Mouse (Mus musculus): ENCODE data around the gene Galr3. TPM values are rescaled to one million over a fixed set of nuclear protein-coding genes. Genes with fewer than 3 reads are reported as not detected.

Galr3 gene
- polyA plus RNA-seq (2012; ENCODE audit: low replicate concordance), result 0.38 and 1.2 TPM in 2 replicates

DNA sequence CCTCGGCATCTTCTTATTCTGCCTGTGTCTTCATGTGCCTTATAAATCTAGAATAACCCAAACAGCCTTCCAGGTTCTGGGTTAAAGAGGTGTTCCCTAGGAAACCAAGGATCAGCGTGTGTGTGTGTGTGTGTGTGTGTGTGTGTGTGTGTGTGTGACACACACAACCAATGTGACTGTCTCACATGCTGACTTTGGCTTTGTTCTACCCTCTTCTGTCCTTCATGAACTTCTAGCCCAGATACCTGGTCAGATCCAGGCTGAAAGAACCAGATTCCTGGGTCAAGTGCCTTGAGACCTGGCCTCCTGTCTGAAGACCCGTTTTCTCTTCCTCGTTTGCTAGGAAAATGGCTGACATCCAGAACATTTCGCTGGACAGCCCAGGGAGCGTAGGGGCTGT lies at the start of gene Galr3:
Gene Galr3, plus strand, starts transcription at position 301 of the 400 bp plus-strand sequence.

DNA sequence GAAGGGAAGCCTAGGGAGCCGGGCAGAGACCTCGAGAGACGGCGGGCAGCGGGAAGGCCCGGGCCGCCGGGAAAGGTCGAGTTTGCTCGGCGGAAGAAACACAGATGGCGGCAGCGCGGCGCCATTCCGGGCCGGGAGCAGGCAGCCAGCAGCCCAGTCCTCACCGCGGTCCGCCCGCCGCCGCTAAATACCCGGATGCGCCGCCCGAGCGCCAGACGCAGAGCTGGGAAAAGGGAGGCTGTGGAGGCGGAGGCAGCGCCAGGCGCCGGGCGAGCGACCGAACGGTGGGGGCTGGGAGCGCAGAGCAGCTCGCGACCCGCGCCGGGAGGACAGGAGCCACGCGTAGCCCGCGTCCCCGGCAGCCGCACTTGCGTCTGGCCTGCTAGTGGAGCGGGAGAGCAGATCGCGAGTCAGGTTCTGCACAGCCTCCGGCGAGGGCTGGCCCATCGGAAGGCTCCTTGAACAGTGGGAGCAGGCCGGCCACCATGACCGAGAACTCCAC lies 13.4 kb upstream of the Galr3 start, which contains the start of gene H1f0:
Gene H1f0, plus strand, starts transcription at position 214 of the 502 bp plus-strand sequence.

DNA sequence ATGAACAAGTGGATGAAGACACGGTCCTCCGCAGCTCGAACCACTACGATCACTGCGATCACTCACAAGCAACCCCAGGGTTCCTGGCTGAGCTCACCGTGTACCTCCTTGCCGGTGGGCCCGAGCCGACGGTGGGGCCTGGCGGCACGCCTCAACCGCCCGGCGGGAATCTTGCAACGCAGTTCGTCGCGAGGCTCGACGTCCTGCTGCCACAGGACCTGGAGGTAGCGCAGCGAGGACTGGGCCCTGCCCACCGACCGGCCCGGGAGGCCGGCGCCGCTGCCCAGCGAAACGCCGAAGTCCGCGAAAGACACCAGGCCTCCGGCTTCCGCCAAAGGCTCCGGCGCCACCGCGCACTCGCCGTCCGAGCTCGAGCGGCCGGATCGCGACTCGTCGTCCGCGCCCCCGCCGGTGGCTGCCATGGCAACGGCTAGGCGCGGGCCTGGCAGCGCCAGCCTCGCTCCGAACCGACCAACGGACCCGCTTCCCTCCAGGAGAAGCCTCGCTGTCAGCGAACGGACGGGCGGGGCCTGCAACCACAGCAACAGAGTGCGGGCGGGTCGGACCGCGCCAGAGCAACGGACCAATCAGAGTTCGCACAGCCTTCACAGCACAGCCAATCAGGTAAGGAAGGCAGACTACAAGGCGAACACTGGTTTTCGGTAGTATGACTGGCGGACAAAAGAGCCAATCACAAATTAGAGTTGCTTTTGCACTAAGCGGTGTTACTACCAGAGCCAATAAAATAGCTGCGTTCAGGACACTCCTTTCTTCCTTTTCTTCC lies 20.9 kb downstream of the Galr3 start, which contains the start of gene Ankrd54:
Gene Ankrd54, minus strand, starts transcription at position 518 of the 784 bp plus-strand sequence.

DNA sequence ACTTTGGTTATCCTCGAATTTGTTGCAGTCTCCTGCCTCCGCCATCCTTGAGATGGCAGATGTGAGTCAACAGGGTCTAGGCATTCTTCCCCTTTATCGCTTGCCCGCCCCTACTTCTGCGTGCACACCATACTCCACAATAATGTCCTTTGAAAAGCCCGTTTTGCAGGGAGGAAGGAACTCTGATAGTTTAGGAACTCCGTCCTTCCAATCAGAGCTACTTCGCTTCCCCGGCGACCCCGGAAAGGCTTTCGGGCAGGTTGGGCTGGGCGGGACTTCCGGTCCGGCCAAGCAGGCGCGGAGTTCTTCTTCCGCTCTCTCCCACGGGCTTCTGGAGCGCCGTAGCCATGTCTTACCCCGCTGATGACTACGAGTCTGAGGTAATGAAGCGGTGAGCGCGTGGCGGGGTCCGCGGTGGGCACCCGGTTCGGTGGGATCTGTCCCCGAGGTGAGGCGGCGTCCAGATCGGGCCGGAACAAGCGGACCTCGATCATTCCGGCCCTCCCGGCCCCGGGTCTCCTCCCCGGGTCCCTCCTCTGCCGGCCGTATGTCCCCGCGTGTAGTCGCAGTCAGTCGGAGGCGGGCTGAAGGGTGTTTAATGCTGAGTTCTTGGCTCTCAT lies 33.3 kb downstream of the Galr3 start, which contains the start of gene Eif3l:
Gene Eif3l, plus strand, starts transcription at position 267 of the 620 bp plus-strand sequence.

Other genes with a start within 250 kb of the Galr3 start
- gene Card10, start 238.8 kb upstream of the Galr3 start, polyA plus RNA-seq (2012; ENCODE audit: low replicate concordance), result 0.91 and 3.5 TPM in 2 replicates
- gene Cdc42ep1, start 199.3 kb upstream of the Galr3 start, polyA plus RNA-seq (2012; ENCODE audit: low replicate concordance), result 1.2 and 3.8 TPM in 2 replicates
- gene Lgals2, start 186.4 kb upstream of the Galr3 start, polyA plus RNA-seq (2012; ENCODE audit: low replicate concordance), result not detected in 2 replicates
- 196 and 266 TPM in 2 replicates for gene Gga1, start 164.7 kb upstream of the Galr3 start, polyA plus RNA-seq (2012; ENCODE audit: low replicate concordance)
- 2.8 and 3.6 TPM in 2 replicates for gene Gm49510, start 142.2 kb upstream of the Galr3 start, polyA plus RNA-seq (2012; ENCODE audit: low replicate concordance)
- 524 and 1,002 TPM in 2 replicates for gene Sh3bp1, start 142.1 kb upstream of the Galr3 start, polyA plus RNA-seq (2012; ENCODE audit: low replicate concordance)
- gene Pdxp, start 128.0 kb upstream of the Galr3 start, polyA plus RNA-seq (2012; ENCODE audit: low replicate concordance), result 8.9 and 14.7 TPM in 2 replicates
- gene Lgals1, start 115.2 kb upstream of the Galr3 start, polyA plus RNA-seq (2012; ENCODE audit: low replicate concordance), result 15.8 and 51.1 TPM in 2 replicates
- 17.2 and 18.8 TPM in 2 replicates for gene Nol12, start 107.0 kb upstream of the Galr3 start, polyA plus RNA-seq (2012; ENCODE audit: low replicate concordance)
- 91.0 and 129 TPM in 2 replicates for gene Triobp, start 94.2 kb upstream of the Galr3 start, polyA plus RNA-seq (2012; ENCODE audit: low replicate concordance)
- 32.8 and 70.9 TPM in 2 replicates for gene H1f0, start 13.4 kb upstream of the Galr3 start, polyA plus RNA-seq (2012; ENCODE audit: low replicate concordance)
- gene Ankrd54, start 21.0 kb downstream of the Galr3 start, polyA plus RNA-seq (2012; ENCODE audit: low replicate concordance), result 41.1 and 171 TPM in 2 replicates
- gene Eif3l, start 33.3 kb downstream of the Galr3 start, polyA plus RNA-seq (2012; ENCODE audit: low replicate concordance), result 8.7 and 44.6 TPM in 2 replicates
- 15.6 and 50.5 TPM in 2 replicates for gene Micall1, start 67.0 kb downstream of the Galr3 start, polyA plus RNA-seq (2012; ENCODE audit: low replicate concordance)
- 65.9 and 87.9 TPM in 2 replicates for gene Polr2f, start 99.1 kb downstream of the Galr3 start, polyA plus RNA-seq (2012; ENCODE audit: low replicate concordance)
- 1.7 TPM in 1 of 2 replicates, not detected in the other for gene 1700088E04Rik, start 99.4 kb downstream of the Galr3 start, polyA plus RNA-seq (2012; ENCODE audit: low replicate concordance)
- 0.42 TPM in 1 of 2 replicates, not detected in the other for gene Sox10, start 123.4 kb downstream of the Galr3 start, polyA plus RNA-seq (2012; ENCODE audit: low replicate concordance)
- 17.4 and 21.0 TPM in 2 replicates for gene Pick1, start 187.3 kb downstream of the Galr3 start, polyA plus RNA-seq (2012; ENCODE audit: low replicate concordance)
- gene Gm49486, start 187.5 kb downstream of the Galr3 start, polyA plus RNA-seq (2012; ENCODE audit: low replicate concordance), result not detected in 2 replicates
- gene Slc16a8, start 212.9 kb downstream of the Galr3 start, polyA plus RNA-seq (2012; ENCODE audit: low replicate concordance), result not detected in 2 replicates
- gene Baiap2l2, start 243.7 kb downstream of the Galr3 start, polyA plus RNA-seq (2012; ENCODE audit: low replicate concordance), result 0.08 TPM in 1 of 2 replicates, not detected in the other

Measured in leukemia stem cell, adult 10-12 weeks (primary cell).